Mouse (Mus musculus) splenic B cell, adult 2 months (primary cell): ENCODE data around the gene Baz1b.

ENCODE experiments used
- DNase-seq: peaks from one replicate; pipeline ENCODE4 v3.0.0-alpha.2; 2011; ENCODE audit warnings: low read depth, low spot score
- H3K27me3 ChIP-seq: 2 replicates; pipeline ENCODE4 v1.6.1; 2012; ENCODE audit warnings: mild to moderate bottlenecking, low read length, moderate library complexity, mixed read lengths; ENCODE audit not compliant: control insufficient read depth, poor library complexity, insufficient read depth, severe bottlenecking
- H3K36me3 ChIP-seq: 2 replicates; pipeline ENCODE4 v1.6.1; 2012; ENCODE audit warnings: mild to moderate bottlenecking, low read length, moderate library complexity, mixed read lengths; ENCODE audit not compliant: control insufficient read depth, poor library complexity, insufficient read depth, severe bottlenecking

Gene Baz1b

DNA sequence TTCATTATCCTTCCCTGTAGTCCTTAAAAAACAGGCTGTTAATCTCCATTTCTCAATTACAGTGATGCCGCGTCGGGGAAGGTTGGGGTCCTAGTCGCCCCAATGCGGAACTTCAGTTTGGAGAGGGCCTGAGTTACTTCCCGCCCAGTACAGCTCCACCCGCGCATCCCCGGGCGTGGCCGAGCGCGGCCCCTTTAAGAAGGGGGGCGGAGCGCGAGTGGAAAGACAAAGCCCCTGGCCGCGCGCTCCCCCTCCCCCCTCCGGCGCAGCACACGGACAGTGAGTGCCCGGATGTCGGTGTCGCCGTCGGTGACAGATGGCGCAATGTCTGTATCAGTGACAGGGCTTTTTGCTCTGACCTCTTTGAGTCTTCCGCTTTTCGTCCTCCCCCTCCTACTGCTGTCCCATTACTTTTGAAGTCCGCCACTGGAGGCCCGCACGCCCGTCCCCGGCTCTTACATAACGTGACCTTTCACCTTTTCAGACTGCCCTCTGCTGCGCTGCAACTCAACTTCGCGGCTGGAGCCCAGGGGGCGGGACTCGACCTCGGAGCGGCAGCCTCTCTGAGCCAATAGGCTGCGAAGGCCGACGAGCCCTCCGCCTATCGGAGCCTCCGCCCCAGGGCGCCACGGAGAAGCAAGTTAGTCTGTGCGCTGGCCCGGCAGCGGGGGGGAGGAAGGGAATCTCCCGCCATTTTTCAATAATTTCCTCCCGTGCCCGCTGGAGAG is at the start of gene Baz1b:
Baz1b (plus strand) TSS at position 644 of the 728 bp plus-strand sequence.
- Histone ChIP-seq H3K27me3 (no peaks in the 10 kb centered on the region), H3K36me3 (no peaks in the 10 kb centered on the region; the same call in 1 of the 2 replicates)
- peak; percentile 99 for DNase-seq

DNA sequence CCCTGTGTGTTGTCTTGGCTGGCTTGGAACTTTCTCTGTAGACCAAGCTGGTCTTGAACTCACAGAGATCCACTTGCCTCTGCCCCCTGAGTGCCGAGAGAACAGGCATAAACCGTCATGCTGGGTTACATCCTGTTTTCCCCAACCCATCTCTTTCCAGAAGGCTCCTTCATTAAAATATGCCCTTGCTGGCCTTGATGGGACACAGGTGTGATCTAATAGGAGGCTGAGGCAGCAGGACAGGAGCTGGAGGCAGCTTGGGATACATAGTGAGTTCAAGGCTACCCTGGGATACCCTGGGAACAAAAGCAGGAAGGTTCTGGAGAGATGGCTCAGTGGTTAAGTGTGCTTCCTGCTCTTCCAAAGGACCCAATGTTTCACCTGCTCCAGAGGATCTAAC is 47.2 kb upstream of the Baz1b start:
- Histone ChIP-seq H3K27me3 (no peaks in the 10 kb centered on the region), H3K36me3 (no peaks in the 10 kb centered on the region)
- DNase-seq = no peak

DNA sequence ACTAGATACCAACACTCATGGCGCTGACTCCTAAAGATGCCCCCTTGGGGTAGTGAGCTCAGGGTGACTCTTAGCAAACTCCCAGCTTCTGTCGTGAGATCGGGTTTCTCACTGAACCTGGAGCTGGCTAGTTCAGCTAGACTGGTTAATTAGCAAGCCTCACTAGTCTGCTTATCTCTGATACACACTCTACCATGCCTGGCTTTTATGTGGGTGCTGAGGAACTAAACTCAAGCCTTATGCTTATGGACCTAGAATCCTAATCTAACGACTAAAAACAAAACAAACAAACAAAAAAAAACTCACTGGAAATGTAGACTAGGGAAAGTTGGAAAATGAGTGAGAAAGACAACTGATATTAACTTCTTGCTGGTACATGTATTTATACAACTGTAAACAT is 42.6 kb upstream of the Baz1b start:
- no peak for DNase-seq
- no peaks in the 10 kb centered on the region for H3K36me3 ChIP-seq
- no peaks in the 10 kb centered on the region for H3K27me3 ChIP-seq

DNA sequence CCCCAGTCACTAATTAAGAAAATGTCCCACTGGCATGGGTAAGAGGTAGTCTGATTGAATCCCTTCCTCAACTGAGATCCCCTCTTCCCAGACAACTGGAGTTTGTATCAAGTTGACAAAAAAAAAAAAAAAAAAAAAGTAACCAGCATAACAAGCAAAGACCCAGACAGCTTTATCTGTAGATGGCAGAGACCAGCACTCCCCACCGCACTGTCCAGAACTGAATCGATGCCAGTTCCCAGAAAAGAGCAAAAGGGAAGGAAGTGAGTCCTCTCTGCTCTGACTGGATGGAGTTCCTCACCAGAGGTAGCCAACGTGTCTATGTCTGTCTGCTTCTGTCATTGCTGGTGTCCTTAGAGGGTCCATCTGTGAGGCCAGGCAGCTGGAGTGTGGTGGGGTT is 41.5 kb upstream of the Baz1b start:
- no peaks in the 10 kb centered on the region for H3K27me3 ChIP-seq
- H3K36me3 ChIP-seq = no peaks in the 10 kb centered on the region
- DNase-seq = no peak

DNA sequence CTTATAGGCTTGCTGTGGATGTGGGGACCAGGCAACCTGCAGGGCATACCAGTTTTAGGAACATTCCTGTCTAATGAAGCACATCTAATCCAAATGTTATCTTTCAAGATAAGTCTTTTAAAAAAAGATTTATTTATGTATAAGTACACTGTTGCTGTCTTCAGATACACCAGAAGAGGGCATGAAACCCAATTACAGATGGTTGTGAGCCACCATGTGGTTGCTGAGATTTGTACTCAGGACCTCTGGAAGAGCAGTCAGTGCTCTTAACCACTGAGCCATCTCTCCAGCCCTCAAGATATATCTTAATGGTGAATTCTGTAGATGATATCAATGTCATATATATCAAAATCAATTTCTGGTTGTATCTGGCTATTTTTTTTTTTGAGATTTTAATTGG is 41.1 kb upstream of the Baz1b start:
- no peaks in the 10 kb centered on the region for H3K36me3 ChIP-seq
- peak; percentile 25 for DNase-seq
- H3K27me3 ChIP-seq = no peaks in the 10 kb centered on the region

DNA sequence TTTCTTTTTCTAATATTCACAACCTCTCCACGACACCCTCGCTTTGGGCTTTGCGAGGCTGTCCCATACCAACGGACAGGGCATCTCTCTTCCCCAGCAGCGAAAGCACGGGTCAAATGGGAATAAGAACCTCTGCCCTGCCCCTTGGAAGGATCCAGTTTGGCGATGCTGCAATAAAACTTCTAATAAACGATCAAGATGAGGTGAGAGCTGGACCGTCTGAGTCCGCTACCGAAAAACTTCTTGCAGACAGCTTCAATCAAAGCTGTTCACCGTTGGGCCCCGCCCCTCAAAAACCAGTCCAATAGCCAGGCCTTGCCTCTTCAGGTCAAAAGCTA is 38.4 kb upstream of the Baz1b start:
- DNase-seq = no peak

DNA sequence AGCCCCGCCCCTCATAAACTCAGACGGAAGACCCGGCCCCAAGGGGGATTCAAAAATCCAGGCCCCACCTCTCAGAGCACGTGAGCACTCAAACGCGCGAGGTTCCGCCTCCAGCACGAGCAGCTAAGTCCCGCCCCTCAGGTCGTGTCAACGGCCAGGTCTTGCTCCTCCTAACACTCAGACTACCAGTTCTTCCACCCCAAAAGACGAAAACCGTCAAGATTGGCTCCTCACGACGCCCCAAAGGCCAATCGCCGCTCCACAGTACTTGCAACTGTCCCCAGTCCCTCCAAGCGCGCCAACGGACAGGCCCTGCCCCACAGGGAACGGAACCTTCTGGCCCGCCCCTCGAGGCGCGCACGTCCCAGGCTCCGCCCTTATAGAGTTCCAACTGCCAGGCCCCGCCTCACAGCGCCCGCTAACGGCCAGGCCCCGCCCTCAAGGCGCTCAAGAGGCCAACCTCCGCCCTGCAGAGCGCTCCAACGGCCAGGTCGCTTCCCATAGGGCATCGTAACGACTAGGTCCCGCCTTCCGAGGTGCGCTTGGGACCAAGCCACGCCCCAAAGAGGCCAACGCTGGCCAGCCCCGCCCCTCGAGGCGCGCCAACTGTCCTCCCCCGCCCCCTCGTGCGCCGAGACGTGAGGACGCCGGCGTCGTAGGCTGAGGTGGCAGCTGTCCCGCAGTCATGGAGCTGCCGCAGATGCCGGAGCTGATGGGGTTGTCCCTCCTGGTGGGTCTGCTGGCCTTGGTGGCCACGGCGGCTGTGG is 37.8 kb upstream of the Baz1b start, which contains the start of gene Tbl2:
Tbl2 (plus strand) TSS at position 605 of the 767 bp plus-strand sequence.
- H3K36me3 ChIP-seq = 0 out of 2 replicates have a peak, but pooled peaks cover 3% of the 10 kb centered on the region
- DNase-seq = peak; percentile 100
- H3K27me3 ChIP-seq = no peaks in the 10 kb centered on the region

More for the DNA sequence above, 38.4 kb upstream of the Baz1b start:
- Histone ChIP-seq H3K36me3 (no peaks in the 10 kb centered on the region), H3K27me3 (no peaks in the 10 kb centered on the region)

DNA sequence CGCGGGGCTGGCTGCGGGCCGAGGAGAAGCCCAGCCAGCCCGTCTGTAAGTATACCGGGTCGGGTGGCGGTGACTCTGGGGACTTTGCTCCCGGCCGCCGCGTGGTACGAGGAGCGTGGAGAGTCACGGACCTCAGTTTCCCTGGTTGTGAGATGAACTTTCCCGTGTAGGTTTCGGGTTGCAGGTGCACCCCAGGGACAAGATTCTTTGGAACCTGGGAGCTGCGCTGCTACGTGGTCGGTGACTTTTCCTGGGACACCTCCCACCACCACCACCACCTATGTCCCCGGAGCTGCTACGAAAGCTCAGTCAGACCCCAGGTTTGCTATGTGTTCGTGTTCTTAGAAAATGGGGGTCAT is 37.3 kb upstream of the Baz1b start:
- Histone ChIP-seq H3K36me3 (peaks cover 3% of the 10 kb centered on the region; the same call in 1 of the 2 replicates), H3K27me3 (no peaks in the 10 kb centered on the region)
- DNase-seq = no peak

DNA sequence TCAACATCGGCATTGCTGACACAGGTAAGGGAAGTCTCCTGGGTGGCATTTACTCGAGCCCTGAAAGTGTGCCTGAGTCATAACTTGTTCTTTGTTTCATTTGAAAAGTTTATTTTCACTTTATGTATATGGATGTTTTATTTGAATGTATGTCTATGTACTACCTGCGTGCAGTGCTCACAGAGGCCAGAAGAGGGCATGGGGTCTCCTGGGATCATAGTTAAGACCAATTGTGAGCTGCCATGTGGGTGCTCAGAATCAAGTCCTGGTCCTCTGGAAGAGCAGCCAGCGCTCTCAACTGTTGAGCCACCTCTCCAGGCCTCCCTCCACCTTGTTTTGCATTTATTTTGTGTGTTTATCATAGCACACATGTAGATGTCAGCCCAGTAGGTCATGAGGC is 30.6 kb upstream of the Baz1b start:
- peaks cover 7% of the 10 kb centered on the region for H3K36me3 ChIP-seq
- DNase-seq = peak; percentile 36

DNA sequence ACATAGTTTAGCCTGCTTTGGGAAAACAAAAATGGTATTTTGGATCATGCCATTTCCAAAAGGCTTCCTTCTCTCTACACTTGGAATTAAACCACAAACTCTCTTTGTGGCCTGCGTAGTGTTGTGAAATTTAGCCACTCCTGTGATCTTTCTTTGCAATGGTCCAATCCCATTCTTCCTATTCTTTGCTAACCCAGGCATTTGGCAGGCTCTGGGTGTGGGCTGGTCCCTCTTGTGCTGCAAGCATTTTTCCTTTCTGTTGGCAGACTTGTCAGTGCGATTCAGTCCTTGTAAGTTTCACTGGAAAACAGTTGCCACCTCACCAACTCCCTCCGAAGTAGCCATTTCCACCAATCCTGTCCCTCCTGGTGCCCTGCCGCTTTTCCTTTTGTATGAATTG is 25.8 kb upstream of the Baz1b start:
- no peaks in the 10 kb centered on the region for H3K27me3 ChIP-seq
- H3K36me3 ChIP-seq = peaks cover 2% of the 10 kb centered on the region; the same call in 1 of the 2 replicates
- no peak for DNase-seq

More for the DNA sequence above, 30.6 kb upstream of the Baz1b start:
- no peaks in the 10 kb centered on the region for H3K27me3 ChIP-seq

DNA sequence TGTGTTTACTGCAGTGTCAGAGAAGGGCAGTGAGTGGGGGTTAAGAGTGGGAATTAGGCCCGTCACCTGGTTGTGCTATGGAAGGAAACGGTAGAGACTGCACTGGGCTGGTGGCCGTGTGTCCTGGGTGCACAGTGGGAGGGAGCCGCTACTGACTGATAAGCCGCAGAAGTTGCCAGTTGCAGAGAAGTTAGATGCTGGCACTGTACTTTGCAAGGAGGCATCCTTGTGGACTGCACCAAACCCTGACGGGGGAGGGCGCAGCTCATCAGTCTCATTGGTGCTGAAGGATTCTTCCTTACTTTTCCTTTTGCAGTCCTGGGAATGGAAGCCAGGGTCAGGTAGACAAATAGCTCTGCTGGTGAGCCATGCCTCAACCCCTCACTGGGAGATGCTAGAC is 25.4 kb upstream of the Baz1b start:
- H3K36me3 ChIP-seq = peaks cover 2% of the 10 kb centered on the region; the same call in 1 of the 2 replicates
- H3K27me3 ChIP-seq = no peaks in the 10 kb centered on the region
- no peak for DNase-seq

DNA sequence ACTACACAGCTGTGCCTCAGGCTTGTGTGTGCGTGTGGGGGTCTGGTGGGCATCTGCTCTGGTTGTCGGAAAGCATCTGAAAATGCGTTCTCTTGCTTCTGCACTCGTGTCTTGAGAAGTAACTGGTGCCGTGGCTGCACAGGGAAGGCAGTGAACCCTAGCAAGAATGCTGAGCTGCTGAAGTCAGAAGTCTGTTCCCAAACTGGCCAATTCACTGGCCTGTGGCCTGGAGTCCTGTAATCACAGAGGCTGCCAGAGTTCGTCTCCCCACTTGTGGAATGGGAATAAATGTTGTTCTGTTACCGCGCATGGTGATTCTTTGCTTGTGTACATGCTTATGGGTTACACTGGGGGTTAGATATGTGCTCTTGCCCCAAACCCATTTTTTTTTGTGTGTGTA is 24.7 kb upstream of the Baz1b start:
- Histone ChIP-seq H3K27me3 (no peaks in the 10 kb centered on the region), H3K36me3 (peaks cover 2% of the 10 kb centered on the region; the same call in 1 of the 2 replicates)
- no peak for DNase-seq

DNA sequence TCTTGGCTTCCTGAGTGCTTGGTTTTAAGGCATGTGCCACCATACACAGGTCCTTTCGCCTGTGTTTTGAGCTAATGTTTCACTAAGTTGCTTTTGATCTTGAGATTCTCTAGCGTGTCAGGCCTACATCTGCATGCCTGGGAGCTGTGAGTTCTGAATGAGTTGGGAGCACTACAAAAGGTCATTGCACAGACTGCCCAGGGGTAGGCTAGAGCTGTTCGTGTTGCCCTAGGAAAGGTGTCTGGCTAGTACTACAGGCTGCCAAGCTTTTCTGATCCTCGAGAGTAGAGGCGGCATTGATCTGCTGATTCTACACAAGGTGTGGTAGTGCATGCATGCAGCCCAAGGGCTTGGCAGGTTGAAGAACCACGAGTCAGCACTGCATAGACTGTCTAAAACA is 24.2 kb upstream of the Baz1b start:
- H3K27me3 ChIP-seq = no peaks in the 10 kb centered on the region

DNA sequence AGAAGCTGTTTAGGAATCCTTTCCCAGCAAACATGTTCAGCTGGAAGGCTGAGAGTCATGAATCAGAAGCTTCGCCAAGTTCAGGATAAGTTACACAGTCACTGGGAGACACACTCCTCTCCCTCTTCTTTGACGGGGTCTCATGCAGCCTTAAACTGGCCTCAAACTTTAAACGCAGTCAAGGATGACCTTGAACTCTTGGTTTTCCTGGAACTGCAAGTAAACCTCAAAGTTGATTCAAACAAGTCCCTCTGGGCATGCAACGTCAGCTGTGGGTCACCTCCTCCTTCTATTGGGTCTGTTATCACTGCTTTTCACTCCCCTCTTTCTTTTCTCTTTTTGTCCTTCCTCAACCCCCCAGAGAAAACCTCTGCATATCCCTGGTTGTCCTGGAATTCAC is 20.2 kb upstream of the Baz1b start:
- Histone ChIP-seq H3K27me3 (no peaks in the 10 kb centered on the region), H3K36me3 (no peaks in the 10 kb centered on the region)
- no peak for DNase-seq

More for the DNA sequence above, 24.2 kb upstream of the Baz1b start:
- peaks cover 2% of the 10 kb centered on the region; the same call in 1 of the 2 replicates for H3K36me3 ChIP-seq
- no peak for DNase-seq

DNA sequence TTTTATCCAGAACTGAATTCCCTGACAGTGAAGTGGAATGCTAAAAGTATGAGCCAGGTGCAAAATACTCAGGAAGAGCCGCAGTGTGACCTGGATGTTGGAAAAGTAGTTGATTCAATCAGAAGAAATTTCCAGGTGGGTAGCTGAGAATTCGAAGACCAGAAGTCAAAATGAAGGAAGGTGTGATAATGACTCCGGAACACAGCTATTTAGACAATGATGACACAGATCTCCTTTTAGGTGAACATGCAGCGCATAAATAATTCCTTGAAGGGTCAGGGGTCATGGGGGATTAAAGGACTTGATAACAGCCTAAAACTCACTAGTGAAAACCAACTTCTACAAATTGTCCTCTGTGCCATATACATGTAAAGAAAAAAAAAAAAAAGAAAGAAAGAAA is 19.6 kb upstream of the Baz1b start:
- no peaks in the 10 kb centered on the region for H3K27me3 ChIP-seq
- H3K36me3 ChIP-seq = 0 out of 2 replicates have a peak, but pooled peaks cover 2% of the 10 kb centered on the region
- no peak for DNase-seq
